Mouse (Mus musculus) induced T-regulatory cell, adult 2 months (primary cell): ENCODE measurements at regions not wholly inside any gene's neighbourhood (a gene's known extent, or its start where the extent isn't known, plus 50 kb on each side); places are given as distances from the start of the nearest gene placed in this dataset.
A peak's percentile ranks its signal among the peaks of the same experiment; 100 is the strongest.

Source experiments
- DNase-seq: peaks from one replicate; pipeline ENCODE4 v3.0.0-alpha.2; 2012; ENCODE audit warnings: low read depth

DNA sequence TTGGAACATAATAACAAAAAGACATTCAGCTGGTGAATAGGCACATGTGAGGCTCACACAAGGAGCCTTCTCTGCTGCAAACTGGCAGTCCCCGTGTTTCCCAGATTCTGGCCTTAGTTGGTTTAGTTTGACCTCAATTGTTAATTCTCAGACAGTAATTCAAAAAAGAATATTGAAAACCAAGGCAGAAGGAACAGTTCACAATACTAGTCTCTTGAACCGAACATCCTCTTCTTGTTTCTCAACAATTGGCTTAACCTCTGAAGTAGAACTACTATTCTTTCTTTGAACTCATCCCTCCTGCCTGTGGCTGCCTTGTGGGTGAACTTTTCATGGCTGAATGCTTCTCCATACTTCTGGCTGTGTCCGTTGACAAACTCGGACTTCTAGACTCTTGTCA is 110.4 kb upstream of the Neil3 start:
- DNase-seq = no peak

DNA sequence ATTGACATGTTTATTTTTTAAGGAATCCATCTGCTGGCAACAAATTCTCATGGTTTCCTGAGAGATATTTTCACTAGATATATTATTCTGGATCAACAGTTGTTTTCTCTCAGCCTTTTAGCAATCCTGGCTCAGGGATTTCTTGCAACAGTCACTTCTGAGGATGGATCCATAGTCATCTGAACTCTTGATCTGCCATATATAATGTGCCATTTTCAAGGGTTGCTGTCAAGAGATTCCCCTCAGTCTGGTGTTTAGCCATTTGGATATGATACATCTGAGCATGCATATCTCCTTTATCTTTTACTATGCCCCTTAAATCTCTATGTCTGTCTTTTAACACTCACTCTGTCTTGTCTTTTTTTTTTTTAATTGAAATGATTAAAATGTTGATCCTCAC is 130.3 kb upstream of the Neil3 start:
- DNase-seq = no peak

DNA sequence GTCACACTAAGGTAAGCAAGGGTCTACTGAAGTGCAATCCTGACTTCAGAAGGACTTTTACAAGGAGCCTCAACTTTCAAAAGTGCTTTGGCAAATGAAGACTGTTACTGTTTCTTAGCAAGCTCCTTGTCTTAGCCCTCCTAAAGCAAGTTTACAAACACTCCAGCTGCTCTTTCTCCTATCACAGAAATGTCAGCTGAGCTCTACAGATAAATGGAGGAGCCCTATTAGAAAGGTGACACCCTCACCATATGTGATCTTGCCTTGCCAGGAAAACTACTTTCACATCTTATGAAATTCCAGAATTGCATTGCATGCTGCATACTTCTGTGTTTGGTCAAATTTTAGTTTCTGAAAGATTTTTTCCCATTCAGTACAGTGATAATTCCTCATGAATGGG is 136.6 kb upstream of the Neil3 start:
- DNase-seq = no peak

DNA sequence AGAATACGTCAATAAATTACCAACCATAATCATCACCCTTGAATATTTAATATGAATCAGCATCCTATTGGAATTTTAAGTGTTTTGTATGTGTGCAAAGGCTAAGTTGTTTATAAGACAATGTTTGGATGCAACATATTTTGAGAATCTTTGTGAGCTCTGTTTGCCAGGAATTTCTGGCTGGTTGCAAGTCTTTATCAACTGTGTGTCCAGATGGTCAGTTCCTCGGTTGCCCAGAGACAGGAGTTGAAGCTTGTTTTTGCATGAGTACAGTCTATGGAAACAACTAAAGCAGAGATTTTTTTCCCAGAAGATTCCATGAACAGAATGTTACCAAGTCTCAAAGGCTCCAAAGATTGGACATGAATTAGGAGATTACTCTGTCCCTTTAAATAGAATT is 142.0 kb upstream of the Neil3 start:
- DNase-seq = no peak

DNA sequence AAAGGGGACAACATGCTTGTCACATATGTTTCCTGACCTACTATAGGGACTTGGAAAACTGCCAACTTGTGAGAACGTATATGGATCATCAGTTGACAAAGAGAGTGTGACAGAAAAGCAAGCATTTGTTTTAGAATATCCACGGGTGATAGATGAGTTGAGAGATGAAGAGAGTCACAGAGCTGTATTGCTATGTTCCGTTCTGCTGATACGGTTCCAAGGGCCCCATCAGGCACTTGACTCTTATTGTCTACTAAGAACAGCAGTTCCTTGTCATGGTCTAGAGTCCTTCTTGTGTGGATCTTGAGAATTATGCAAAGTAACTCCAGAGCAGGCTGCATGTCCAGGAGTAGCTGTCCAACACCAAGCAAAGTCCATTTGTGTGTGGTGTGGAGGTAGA is 143.0 kb upstream of the Neil3 start:
- DNase-seq = no peak

DNA sequence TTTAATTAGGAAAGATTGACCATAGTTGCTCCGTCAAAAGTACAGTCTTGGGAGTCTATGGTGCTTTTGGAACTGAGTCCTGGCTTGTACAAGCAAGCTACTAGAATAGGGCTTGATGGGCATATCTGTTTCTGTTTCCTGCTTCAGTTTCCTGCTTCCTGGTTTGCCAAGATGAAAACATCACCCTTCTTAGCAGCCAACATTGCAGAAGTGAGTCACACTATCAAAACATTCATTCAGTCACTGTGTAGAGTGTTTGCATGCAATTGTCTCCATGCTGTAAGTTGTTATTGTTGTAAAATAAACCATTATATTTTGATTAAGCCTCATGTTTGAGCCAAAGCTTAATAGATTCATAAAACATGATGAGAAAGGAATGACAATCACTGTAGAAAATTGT is 149.3 kb upstream of the Neil3 start:
- no peak for DNase-seq

DNA sequence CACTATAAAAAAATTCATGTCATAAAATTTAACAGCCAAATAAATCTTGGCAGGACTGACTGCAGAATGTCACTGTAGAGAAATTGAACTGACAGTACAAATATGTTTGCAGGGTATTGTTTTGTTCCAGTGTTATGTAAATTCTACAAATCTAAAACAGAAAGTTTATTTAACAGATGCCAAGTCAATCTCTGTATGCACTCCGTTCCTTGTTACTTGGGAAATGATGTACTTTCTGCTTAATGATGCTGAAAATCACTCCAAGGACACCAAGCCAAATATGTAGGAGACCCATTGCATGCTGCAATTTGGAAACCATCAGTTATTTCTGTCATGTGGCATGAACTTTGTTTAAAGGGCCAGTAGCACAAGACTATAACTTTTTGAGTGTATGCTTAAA is 182.3 kb upstream of the Neil3 start:
- DNase-seq = no peak

DNA sequence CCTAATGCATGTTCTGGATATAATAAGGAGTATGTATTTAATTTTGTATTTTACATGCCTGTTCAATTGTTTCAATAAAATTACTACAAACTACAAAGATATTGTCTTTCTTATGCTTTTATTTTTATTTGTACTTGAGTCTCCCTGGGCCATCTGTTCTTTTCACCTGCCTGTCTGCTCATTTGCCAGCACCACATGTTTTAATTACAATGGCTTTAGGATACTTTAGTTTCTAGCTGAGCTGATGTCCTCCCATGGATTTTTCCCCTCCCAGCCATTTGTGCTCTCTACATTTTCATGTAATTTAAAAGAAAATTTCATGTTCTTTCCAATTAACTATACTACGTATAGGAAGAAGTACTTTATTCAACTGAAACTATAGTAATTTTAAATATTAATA is 188.5 kb upstream of the Neil3 start:
- no peak for DNase-seq

DNA sequence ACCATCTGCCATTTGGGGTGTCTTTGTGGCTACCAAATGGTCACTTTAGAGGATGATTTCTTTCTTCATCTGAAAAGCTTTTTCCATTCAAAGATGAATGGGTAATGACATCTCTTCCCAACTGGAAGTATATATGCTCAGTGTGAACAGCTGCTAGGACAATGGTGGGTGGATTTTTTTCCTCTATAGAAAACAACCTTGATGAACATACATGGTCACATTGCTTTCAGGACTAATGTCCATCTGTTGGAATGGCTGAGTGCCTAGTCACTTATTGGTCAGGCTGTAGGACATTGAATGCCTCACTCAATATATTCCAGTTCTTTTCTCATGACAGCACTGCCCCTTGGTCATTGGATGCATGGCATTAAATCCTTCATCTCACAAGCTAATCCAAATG is 209.0 kb upstream of the Neil3 start:
- DNase-seq = no peak

DNA sequence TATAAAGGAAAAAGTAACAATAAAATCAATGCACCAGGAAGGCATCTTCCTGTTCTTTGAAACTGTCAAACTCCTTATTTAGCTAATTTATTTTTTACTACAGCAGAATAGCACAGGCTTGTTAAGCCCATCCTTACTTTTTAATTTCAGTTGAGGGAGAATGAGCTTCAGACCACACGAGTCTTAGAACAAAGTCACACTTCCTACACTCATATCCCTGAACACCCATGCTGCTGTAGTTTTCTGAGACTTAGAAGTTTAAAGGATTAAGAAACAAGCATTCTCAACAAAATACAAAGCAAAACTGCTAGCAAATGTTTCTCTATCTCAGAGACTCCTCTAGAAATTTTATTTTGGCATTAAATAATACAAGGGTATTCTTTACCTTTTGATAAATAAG is 208.8 kb upstream of the Vegfc start:
- DNase-seq = no peak

DNA sequence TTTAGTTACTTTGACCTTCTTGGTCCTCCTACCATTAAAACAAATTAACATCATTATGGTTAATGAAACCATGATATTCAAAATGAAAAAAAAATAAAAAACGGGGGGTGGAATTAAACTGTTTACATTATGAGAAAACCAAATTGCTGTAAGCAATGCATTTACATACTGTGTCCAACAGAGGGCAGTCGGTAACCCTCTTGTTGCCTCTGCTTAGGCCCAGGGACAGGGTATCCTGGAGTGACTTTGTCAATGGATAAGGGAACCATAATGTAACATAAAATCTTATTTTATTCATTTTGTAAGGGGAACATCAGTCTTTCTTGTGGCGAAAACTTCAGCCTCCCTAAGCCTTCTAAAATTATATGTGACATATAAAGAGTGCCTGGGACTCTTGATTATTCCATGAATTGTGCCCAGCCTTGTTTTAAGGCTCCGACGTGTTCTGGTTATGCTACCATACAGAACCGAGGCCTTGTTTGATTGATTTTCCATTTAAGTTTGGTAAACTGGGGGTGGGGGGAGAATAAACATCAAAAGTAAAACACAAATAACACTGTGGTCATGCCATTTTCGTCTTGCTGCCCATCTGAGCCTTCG is 207.3 kb upstream of the Vegfc start:
- DNase-seq = peak; percentile 26

DNA sequence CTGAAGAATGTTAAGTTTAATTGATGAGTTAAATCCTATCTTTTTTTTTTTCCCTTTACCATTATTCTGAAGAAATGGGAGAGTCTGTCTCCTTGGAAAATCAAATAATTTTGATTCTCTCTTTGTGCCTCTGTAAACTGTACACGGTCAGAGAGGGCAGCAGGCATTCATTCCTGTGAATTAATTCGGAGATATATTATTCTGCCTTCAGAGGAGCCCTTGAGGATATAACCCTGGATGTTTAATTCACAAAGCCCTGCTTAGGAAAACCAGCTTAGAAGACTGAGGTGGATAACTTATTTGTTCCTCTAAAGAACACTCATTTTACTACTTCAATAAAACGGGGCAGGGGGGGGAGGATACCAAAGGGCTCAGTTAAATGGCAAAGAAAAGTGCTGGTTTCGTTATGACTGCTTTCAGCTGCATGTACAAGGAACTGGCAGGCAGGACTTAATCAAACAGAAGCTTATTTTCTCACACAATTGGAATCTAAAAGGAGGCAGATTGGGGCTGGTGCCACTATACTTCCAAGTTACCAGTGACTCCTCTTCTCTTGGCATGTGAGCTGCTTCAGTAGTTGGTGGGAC is 205.3 kb upstream of the Vegfc start:
- peak; percentile 10 for DNase-seq

DNA sequence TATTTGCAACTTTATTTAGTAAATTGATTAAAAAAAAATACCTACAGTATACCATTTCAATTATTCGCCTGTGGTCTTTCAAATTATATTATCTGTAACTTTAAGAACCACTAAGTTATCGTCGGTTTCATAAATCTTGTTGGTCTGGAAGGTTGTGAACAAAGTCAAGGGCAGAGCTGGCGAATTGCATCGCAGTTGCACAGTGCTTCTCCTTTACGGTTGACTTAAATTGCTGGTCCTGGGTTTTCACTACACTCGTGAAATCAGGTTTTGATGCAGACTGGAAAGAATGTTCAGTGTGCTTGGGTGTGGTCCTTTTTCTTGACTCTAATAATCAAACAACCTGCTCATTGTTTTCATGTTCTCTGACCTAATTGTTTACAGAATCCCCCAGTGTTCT is 198.6 kb upstream of the Vegfc start:
- no peak for DNase-seq

DNA sequence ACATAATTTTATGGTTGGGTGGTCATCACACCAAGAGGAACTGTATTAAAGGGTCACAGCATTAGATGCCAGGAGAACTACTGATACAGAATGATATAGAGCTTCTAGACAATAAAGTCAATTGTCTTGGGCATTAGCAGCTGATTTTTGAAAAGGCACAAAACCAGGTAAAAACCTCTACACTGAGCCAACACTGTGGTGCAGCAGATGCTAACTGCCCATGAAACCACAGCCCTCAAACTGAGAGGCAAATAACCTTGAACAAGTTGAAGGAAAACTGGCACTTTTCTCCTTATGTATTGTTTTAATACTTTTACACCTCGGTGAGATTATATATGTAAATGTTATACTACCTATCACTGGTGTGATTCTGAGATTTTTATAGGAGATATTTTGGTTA is 195.9 kb upstream of the Vegfc start:
- DNase-seq = no peak

DNA sequence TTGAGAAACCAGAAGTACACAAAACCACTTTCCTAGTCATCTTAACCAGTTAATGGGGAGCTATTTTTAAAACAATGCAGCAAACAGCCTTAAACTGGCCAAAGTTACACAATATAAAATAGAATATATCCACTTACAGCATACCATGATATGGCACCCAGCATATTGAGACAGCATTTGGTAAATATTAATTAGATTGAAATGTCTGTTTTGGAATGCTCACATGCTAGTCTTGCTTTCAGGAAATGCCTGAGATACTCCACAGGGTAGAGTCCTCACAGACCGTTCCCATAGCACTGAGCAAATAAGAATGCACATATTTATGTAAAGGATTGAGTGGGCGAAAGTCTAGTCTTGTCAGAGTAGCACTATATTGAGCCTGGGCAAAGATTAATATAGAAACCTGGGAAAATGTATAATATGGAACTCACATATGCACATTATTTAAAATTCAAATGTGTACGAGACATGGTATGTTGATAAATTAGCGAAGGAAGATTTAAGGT is 185.1 kb upstream of the Vegfc start:
- no peak for DNase-seq

DNA sequence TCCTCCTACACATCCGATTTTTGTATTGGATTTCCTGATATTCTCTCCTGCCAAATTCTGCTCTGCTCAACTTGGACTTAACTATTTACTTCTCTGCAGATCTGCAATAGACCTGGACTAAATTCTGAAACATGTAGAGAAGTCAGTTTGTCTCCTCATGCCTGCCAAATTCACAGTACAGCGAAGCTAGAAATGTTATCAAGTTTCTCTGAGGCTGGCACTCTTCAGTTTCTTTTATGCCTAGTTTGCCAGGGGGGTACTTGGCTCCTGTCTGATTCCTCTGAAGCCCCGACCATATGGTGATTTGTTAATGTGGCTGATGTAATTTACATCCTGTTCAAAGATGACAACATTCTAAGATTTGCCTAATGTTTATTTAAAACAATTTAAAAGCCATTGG is 184.6 kb upstream of the Vegfc start:
- no peak for DNase-seq

DNA sequence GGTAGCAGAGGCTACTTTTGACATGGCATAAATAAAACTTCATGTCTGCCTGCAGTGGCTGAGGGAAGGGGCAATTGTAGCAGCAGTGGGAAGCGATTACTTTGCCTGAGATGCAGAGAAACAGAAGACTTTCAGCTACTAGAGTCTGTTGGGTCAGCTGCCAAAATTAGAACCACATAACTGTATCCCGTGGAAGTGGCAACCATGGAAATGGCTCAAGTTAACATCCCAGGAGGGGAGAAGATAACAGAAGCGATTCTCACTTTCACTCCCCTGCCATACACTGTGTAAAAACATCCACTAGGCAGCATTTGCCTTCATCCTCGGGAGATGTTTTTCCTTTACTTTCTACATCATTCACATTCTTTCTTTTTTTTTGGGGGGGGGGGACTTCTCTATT is 155.1 kb upstream of the Vegfc start:
- DNase-seq = no peak

DNA sequence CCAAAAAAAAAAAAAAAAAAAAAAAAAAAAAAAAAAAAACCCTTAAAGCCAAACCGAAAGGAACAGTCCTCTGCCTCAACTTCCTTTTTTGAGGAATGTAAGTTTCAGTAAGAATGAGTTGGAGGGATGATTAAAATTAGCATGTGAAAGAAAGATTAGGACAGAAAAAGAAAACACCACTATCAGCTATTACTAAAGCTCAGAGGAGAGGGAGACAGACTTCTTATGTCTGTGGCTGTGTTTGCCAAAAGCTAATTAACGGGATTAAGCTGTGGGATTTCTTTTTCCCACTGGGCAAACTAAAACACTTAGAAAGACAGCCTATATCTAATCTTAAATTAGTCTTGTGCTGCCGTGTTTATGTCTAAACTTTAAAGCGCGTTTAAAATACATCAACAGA is 146.7 kb upstream of the Vegfc start:
- no peak for DNase-seq

DNA sequence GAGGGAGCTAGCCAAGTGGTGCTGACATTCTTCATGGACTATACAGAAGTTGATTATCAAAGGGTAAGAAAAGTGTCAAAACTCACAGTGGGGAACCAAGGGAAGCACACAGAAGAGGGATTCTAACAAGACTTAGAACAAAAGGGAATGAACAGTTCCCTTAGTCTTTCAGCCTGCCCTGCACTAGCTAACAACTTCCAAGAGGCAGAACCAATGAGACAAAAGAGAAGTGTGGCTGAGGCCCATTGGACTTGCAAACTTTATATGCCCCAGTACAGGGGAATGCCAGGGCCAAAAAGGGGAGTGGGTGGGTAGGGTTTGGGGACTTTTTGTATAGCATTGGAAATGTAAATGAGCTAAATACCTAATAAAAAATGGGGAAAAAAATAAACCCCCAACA is 139.0 kb upstream of the Vegfc start:
- no peak for DNase-seq

DNA sequence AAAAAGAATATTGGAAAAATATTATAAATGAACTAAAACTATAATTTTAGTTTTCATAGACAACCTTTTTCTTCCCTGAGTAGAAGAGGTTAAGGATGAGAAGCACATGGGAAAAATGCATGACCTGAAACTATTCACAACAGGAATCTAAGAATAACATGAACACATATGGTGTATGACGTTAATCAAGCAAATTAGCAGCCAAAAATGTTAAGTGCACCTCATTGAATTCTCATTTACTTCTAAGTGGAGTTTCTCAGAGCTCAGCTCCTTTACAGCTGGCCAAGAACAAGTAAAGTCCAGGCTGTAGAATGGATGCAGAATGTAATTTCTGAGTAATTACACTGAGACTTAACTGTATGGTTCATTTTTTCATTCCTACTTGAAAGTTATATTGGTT is 137.9 kb upstream of the Vegfc start:
- no peak for DNase-seq

DNA sequence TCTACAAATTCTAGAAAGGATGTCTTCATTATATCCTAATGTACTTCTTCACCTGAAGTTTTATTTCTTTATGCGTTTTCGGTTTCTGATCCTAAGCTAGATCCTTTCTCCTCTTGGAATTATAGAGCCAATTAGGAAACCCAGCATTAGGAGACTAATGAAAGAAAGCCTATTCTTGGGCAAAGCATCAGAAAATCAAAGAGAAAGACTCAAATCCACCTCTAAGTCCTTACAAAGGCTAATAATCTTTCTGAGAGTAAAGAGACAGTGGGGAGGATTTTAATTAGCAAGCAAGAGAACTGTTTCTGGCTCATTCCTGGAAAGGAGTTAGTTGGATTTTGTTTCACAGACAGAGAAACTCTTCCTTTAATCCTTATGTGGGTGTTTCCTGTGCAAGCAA is 136.3 kb upstream of the Vegfc start:
- no peak for DNase-seq

DNA sequence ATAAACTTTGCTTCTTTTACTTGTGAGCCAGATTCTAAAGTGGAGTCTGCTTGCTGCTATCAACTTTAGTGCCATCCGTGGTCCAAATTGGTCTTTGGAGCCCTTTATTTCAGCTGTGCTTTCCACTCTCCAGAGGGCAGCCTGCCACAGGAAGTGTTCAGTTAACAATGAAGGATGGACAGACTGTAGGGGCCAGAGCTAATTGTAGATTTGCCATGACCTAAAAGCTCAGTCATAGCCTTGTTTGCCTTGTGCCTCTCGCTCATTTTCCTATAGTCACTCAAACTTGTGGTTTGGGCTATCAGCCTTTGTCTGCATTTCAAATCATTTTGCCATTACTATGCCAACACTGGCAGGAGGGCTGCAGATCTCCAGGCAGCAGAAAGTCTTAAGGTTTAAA is 131.8 kb upstream of the Vegfc start:
- no peak for DNase-seq

DNA sequence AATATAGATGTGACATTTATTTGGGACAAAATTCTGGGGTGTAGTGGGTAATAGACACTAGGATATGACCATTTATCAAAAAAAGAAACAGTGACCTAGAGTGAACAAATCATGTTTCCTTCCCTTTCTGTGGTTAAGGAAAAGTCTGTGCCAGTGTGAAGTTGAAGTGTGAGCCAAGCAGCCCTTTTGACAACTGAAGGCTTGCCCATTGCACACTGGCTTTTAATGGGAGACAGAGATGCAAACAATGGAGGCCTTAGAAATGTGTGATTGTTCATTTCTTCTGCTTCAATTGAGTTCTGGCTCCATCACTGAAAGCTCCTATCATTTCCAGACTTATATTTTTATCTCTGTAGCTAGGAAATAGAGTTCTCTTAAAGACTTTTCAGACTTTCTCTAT is 130.0 kb upstream of the Vegfc start:
- no peak for DNase-seq

DNA sequence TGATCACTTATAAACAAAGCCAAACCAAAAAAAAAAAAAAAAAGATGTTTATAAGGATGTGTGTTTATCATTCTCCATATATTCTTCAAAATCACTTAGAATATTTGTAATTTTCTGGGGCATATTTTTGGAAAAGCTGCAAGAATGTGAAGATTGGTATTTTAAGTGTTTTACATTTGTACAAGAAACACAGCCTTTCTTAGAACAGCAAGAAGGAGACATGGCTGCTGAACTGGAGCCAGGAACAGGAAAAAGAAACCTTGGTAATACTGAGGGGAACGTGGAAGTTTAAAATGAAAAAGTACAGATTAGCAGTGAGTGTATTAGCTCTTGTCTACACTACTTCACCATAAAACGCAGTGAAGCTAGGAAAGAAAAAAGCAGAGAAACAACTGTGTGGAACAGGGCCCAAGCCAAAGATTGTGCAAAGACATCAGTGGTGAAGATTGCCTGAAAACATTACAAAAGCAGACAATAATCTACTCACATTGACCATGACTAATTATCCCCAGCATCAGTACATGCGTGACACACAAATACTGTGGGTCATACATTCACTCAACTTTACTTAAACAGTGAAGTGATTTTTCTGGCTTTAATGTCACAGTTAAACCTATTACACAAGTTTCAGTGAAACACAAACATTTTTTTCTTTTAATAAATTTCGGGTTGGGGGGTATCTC is 122.8 kb upstream of the Vegfc start:
- DNase-seq = no peak
